Mouse (Mus musculus) right cerebral cortex, postnatal 14 days (tissue): Measurements from ENCODE around the gene Nr4a1.

Experiments
- DNase-seq: peaks from one replicate; pipeline ENCODE4 v3.0.0; 2022

Nr4a1 gene

DNA sequence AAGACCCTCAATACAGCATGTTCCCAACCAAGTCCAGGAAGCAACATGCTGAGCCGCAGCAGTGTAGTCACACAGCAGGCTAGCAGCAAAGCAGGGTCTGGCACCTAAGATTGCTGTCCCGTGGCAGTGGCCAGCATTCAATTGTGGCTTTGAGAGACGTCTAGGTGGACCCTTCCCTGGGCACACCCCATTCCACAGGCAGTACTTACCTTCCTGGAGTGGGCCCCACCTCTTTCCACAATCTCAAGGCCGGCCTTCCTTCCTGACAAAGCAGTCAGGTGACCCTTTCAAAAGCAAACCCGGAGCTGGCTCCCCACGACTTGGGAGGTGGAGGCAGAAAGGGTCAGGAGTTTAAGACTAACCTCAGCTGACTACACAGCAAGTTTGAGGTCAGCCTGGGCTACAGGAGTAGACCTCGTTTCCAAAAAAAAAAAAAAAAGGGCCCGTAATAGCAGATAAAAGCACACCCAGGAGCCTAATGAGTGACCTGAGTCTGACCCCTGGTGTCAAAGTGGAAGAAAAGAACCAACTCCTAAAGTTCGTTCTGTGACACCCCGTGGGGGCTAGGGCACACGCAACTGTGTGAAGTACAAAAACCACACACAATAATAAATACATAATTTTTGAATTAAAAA lies 20.3 kb upstream of the Nr4a1 start:
- no peak for DNase-seq

DNA sequence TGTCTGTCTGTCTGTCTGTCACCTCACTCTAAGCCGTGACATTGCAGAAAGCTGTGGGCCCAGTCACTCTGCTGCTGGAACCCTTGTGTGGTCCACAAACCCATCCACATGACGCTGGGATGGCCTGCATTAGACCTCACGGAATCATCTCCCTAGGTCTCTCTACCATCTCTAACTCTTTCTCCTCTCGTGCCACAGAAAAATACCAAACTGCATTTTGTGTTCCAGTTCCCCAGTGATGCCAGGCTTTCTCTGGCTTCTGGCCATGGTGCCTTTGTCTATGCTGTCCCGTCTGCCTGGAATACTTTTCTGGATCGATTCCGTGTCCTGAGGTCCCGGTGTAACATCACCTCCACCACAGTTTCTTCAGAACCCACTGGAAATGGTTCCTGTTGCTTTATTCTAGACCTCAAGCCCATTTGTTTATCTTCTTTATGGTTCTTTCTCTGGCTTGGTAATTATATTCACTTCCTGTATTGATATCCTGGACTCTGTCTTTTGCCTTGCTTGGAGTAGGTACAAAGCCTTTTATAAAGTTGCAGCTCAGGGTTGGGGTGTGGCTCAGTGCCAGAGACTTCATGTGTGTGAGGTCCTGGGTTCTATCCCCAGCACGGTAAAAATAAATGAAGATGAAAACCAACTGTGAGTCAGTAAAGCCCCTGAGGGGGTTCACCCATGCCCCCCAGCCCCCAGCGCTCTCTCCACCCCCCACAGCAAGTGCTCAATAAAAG lies 19.3 kb upstream of the Nr4a1 start:
- no peak for DNase-seq

DNA sequence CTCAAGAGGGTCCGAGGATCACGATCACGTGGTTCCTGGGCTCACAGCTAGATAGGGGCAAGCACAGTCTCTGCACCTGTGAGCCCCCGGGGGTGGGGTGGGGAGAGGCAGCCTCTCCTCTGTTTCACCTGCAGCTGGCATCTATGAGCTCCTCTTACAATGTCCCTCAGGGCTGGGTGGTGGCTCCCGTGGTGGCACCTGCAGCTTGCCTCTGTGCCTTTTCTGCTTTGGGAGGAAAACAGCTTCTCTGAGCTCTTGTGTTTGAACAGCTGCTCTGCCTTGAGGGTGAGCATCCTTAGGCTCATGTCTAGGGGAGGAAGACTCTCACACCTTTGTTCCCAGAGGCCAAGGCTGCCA lies 18.7 kb upstream of the Nr4a1 start:
- no peak for DNase-seq

DNA sequence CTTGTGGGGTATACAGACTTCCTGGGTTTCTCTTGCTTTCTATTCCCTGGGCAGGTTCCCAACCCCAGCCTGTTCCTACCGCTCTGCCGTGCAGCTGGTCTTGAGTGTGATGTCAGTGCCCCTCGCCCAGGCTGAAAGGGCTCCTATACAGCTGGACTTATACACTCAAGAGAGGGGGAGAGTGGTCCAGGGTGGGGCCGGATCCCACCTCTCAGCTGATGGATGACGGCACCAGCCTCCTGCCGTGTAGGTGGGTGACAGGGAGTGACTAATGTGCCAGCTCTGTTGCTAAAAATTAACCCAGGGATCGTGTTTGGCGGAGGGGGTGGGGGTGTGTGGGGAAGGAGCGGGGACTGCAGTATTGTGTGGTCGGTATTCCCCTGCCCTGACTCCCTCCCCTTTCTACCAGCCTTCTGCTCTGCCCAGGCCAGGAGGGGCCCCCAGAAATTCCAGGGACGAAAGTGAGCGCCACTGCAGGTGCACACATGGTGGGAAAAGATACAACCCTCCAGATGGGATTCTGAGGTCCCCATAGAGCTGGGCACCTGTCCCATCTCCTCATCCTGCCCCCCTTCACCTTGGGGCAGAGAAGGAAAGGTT lies 18.2 kb upstream of the Nr4a1 start:
- no peak for DNase-seq

DNA sequence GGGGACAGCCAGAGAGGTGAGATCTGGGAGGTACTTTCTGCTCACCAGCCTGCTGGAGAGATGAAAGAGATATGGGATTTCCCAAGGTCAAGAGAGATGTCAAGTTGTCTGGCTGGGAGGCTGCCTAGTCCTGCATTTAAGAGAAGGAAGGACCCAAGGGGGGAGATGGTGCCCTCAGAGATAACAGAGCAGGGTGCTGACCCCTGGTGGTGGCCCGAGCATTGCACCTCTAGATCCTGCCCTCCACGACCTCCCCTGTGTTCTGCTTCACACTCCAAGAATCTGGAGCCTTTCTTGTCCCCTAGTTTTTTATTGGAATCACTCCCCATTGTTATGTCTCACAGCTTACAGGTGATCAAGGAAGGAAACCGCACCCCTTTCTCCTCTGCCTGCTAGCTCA lies 17.2 kb upstream of the Nr4a1 start:
- DNase-seq = peak; percentile 67

DNA sequence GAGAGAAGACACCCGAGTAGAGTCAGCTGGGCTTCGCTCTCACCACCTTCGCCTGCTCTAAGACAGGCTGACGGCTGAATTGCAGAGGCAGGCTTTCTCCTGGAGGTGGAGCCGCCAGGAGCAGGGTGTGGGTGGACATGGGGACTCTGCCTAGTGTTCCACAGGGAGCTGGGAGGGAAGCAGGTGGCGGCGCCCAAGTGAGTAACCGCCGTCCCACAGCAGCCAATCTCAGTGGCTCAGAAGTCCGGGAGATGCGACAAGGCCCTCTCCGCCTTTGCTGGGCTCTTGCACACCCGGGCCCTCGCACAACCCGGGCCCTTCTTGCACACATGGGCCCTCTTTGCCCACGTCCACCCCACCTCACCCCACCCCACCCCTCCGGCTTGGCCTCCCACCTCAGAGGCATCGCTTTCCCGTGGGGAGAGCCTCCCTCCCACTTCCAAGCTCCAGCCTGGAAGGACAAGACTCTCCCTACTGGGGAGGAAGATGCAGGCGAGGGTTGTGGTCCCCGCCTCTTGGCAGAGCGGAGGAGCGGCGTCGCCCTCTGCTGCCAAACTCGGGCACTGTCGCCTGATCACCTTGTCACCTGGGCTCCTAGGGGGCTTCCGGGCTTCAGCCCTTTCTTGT lies 15.1 kb upstream of the Nr4a1 start:
- DNase-seq = peak; percentile 66

DNA sequence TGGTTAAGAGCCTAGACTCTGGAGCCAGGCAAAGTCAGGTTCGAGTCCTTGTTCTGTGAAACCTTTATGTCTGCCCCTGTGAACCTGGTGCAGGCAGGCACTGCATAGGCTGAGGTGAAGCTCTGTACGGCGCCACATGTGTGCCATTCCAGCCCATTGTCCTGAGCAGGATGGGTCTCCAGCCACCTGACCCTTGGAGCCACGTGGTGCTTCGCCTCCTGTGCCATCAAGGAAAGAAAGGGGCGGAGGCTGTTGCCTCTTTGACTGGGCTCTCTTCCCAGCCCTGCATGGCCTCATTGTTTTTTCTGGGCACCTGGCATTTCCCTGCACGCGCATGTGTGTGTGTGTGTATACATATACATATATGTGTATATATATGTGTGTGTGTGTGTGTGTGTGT lies 14.2 kb upstream of the Nr4a1 start:
- no peak for DNase-seq

DNA sequence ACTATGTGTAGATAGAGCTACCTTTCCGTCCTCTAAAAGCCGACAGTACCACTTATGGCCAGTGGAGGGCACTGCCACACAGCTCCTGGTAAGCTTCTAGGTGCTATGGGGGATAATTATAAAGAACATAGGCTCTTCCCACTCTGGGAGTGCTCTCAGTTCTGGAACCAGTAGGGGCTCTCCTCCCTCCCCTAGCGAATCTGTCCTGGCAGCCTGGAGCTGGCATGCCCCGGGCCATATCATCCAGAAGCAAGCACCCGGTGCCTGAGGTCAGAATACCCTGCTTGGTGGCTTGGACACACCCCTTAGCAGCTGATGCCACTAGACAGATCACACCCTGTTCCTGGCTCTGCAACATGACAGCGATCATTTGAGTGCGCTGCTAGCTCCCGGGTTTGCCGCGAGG lies 13.3 kb upstream of the Nr4a1 start:
- peak; percentile 88 for DNase-seq

DNA sequence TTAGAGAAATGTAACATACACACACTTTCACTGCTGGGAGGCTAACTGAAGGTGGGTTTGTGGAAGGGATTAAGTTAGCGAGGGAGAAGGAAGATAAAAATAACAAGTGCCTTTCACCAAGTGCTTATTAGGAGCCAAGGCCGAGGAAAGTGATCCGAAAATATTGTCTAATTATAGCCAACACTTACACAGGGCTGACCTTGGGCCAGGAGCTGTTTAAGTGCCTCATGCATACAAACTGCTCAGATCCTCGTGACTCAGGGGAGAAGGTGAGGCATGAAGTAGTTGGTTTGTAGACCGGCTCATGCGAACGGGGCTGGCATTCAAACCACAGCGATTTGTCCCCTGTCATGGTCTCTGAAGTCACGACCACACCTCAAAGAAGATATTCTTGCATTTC lies 12.8 kb upstream of the Nr4a1 start:
- no peak for DNase-seq

DNA sequence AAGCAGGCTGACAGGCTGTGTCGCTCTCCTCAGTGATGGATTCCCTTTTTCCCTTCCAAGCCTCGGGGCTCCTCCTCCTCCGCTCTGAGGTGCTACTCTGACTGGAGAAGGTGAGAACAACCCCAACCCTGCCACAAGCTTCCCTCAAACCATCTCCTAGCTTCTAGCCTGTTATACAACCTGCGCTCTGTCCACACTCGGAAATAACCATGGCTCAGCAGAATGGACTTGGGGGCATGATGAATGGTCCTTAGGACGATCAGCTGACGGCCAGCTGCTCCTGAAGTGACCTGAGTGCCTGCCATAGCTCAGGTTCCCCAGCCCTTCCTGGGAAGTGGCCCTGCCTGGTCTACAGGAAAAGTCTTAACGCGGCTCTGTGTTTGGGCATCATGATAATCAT lies 12.2 kb upstream of the Nr4a1 start:
- DNase-seq = no peak

DNA sequence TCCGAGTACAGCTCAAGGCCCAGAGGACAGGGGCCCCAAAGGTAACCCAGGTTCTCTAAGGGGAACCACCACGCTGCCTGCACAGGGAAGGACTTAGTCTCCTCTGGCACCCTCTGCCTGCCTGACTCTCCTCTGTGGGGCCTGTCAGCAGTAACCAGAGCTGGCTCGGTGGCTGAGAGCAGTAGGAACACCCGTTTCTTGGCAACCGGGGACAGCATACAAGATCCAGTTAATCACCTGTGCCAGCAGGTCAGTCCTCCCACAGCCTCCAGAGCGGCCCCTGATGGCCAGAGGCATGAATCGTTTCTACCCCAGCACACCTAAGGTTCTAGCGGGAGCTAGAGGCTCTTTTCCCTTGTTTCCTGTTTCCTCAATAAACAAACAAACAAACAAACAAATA lies 11.4 kb upstream of the Nr4a1 start:
- DNase-seq = no peak

DNA sequence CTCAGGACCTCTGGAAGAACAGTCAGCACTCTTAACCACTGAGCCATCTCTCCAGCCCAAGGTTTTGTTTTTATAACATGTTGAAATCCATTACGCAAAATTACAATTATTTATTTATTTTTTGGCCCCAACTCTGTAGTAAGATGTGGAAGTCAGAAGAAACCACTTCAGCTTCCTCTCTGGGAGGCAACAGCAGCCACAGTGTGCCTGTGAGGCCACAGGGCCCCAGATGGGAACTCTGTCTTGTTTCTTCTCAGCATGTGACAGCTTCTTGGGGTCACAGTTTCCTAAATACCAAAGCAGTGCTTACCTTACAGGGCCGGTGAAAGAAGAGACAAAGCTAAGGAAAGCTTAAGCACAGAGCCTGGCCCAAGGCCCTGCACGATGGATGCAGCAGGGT lies 10.1 kb upstream of the Nr4a1 start:
- DNase-seq = no peak

DNA sequence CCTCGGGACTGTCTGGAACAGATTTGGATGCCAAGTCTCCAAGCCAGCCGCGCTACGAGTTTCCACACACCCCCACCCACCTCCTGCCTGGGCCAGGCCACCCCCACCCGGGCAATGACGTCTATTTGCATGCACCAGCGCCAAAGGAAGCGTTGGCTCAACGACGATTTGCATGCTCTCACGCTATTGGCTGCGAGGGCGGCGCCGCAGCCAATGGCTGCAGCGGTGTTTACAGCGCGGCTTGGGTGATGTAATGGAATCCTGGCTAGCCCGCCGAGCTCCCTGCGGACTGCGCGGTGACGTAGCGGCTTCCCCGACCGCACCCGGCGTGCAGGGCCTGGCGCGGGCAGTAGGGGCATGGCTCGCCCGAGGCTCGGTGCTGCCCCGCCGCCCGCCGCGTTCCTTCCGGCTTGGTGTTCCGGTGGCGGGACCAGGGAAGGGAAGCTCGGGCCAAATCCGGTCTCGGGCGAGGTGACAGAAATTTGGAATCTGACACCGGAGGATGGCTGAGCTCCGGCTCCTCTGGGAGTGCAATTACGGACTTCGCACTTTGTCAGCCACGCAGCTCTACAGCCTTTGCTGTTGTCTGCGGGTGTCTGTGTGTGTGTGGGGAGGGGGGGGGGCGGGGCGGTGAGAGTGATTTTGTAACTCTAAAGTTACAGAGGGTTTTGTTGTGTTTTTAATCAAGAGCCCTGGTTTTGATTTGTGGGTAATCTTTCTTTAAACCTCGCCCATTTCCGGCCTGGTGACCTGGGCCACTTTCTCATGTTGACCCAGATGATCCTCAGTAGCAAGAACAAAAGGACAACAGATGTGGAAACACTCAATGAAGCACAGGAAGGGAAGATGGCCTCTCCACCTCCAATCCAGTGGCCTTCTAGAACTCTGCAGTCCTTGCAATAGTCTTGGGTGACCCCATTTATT lies 7.6 kb upstream of the Nr4a1 start:
- DNase-seq = peak; percentile 91

DNA sequence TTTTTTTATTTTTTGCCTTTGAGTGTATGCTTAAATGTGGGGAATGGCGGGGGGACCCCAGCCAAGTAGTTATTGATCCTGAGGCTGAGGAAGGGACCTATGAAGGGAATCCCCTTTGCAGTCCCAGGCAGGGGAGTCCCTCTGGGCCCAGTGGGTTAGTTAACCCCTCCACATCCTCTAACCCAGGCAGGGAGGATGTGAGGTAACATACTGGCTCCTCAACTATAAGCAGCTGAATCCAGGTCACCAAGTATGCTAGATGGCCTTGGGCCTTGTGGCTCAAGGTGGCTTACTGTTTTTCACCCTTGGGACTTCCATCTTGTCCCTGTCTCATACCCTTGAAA lies 6.9 kb upstream of the Nr4a1 start:
- no peak for DNase-seq

DNA sequence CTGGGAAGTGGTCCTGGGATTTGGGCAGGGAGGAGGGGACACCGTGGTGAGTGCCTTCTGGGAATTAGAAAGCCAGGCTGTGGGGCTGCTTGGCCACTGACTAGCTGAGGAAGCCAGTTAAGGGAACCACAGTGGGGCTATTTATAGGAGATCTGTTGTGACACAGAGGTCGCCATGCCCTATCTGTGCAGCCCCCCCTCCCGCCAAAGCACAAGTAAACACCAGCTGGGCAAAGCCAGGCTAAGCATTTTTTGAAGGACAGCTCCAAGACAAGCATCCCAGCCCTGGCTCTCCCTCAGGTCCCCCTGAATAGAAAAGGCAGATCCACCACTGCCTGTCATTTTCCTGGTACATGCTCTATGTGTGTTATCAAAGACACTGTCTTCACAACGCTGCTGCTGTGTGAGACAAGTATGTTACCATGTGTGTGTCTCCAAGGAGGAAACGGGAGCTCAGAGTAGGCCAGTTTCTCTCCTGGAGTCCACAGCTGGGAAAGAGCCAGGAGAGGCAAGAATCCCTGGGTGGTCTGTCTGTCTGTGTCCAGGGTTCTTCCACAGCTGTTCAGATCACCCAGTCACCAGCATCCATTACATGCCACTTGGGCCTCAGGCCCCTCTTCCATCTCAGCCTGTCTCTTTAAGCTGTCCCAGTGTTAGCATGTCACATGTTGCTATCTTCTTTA lies 5.9 kb upstream of the Nr4a1 start:
- no peak for DNase-seq

DNA sequence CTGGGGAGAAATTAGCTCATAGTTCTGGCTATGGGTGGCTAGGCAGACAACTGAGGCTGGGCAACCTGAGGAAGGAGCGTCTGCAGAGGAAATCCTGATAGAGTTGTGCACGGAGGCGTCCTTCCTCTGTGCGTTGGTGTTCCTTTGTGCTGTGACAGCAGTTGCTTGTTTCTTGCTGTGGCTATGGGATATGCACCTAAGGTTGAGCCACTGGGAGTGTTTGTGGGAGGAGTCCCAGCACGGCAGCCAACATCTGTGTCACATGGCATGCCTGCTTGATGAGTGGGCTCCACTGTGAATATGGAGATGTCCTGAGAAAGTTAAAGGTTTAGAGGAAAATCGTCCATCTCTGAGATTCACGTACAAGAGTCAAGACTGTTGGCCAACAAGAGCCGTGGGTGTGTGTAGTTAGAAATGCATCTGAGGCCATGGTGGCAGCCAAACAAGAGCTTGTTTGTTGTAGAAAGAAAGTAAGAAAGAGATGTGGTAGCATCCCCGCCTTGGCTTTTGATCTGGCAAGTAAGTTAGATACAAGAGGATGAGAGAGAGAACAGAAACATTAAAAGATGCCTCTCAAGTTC lies 3.8 kb upstream of the Nr4a1 start:
- no peak for DNase-seq

DNA sequence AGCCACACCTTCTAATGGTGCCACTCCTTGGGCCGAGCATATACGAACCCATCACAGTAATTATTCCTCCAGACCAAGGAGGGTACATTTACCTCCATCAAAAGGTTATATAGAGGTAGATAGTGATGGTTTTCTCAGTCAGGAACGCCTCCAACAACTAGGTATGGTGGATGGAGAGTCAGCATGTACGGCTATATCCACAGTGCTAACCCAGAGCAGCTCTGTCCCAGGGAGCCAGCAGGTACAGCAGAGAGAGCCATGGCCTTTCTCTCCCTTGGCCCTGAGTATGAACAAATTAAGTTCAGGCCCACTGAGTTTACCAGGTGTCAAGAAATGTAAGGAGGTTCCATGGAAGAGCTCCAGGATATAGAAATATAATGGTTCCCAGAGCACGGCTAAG lies 2.1 kb upstream of the Nr4a1 start:
- no peak for DNase-seq

DNA sequence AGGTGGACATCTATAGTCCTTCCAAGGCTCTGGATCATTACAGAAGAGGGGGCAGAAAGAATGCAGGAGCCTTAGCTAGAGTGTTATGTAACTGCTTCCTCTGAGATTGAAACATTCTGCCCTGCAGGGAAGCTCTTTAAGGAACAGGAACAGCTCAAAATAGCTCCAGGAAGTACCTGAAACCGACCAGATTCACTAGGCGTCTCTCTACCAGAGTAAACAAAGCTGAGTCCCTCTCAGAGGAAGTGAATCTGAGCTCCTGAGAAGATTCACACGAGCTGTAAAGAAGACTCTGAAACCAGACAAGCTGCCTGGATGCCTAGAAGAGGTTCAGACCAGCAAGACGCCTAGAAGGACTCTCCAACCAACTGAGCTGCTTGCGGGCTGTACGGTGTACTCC lies 1.5 kb upstream of the Nr4a1 start:
- DNase-seq = no peak

DNA sequence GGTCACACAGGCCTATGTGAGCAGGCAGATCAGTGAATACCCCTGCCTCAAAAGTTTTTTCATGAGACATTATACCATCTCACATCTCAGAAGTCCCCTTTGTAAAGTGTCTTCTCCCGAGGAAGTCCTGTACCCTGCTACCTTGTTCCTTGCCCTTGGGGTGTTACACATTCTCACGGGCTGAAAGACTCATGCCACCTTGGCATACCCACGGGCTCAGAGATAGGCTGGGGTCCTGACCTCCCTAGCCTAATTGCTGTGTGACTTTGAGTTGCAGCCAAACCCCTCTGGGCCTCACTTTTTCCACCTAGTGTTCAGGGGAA lies 545 bp upstream of the Nr4a1 start:
- no peak for DNase-seq

DNA sequence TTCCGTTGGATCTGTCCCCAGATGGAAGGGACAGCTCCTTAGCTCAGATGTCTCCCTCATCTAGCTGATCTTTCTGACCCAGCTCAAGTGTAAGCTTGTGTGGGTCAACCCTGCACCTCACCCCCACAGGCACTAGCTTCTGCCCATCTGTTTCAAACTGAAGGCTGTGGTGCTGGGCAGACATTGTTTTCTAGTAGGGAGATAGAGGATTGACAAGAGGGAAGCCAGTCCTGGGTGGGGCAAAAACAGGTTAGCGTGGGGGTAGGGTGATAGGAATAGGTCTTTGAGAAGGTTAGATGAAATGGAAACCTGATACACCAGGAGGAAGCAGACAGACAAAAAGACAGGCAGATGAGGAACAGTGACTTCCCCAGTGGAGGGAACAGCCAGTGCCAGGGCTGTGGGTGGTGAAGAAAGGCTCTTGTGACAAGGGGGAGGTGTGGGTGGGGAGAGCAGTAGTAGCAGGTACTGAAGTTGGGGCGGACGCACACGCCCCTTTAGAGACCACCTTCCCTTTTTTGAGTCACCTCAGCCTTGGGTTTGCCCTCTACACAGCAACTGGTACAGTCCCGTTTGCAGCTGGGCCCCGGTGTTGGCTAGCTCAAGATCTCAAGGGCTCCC lies 1.9 kb downstream of the Nr4a1 start:
- DNase-seq = no peak

DNA sequence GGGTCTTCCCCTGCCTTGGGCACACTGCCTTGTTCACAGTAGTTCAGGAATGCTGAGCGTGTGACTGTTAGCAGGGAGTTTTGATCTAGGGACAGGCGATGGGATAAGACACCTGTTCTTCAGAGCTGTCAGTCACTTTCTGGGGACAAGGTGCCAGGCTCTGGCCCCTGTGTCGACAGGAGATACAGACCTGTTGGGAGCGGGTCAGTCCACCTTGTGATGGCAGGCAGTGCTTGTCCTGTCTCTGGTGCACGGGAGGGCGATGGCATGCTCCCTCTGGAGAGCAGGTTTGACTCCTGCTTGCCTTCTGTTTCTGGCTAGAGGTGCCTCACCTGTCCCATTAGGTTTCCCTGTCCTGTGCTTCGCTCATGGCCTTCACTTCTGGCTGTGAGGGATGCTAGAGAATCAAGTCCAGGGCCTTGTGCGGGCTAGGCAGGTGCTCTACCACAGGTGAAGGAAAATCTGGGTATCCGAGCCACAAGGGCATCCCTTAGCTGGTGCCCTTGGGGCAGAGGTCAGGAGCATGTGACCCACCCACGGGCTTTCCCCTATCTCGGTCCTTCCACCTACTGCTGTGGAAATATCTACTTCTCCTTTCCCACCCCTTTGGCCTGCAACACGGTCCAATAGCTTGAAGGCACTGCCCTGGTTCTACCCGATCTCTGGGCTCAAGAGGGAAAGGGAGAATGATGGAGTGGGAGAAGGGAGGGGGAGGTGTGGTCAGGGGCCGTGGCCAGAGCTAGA lies 2.6 kb downstream of the Nr4a1 start:
- no peak for DNase-seq
